Mouse (Mus musculus): ENCODE data around the gene AC131692.1. TPM values are rescaled to one million over a fixed set of nuclear protein-coding genes. Genes with fewer than 3 reads are reported as not detected.
A peak's percentile ranks its signal among the peaks of the same experiment; 100 is the strongest.

Gene AC131692.1
- polyA plus RNA-seq, 3 experiments from 2014 or later, result 0.48 TPM; not detected in 2

GRCm38 (mm10) chr19:6068951-6069350 is 25.3 kb upstream of the AC131692.1 start:
- no peak for ATAC-seq

GRCm38 (mm10) chr19:6069851-6070250 is 24.4 kb upstream of the AC131692.1 start:
- no peak for ATAC-seq

GRCm38 (mm10) chr19:6070571-6071250 is 23.5 kb upstream of the AC131692.1 start:
- ATAC-seq, result no peak

GRCm38 (mm10) chr19:6071261-6071660 is 23.0 kb upstream of the AC131692.1 start:
- ATAC-seq, result no peak

GRCm38 (mm10) chr19:6073889-6074288 is 20.3 kb upstream of the AC131692.1 start:
- ATAC-seq, result no peak

GRCm38 (mm10) chr19:6076564-6077393 is 17.4 kb upstream of the AC131692.1 start, which contains the start of gene Vps51:
Gene Vps51 (minus strand): TSS chr19:6077231.
- peak; percentile 96 for ATAC-seq

- no peak for ATAC-seq
Observed at GRCm38 (mm10) chr19:6079983-6080480, 14.2 kb upstream of the AC131692.1 start, which contains the start of gene Tmem262. Gene Tmem262 (plus strand): TSS chr19:6080033.

- ATAC-seq, result no peak
Observed at GRCm38 (mm10) chr19:6082156-6082555, 12.1 kb upstream of the AC131692.1 start, which contains the start of gene Gm28374. Gene Gm28374 (minus strand): TSS chr19:6082256.

- peak; percentile 87 for ATAC-seq
Observed at GRCm38 (mm10) chr19:6084478-6085248, 9.6 kb upstream of the AC131692.1 start, which contains the start of the genes Zfpl1 and Cdca5. Gene Zfpl1 (minus strand): TSS chr19:6084956. Gene Cdca5 (plus strand): TSS chr19:6084983.

GRCm38 (mm10) chr19:6085417-6085879 is 8.8 kb upstream of the AC131692.1 start:
- ATAC-seq, result peak; percentile 86

- no peak for ATAC-seq
Observed at GRCm38 (mm10) chr19:6088841-6089240, 5.4 kb upstream of the AC131692.1 start.

- no peak for ATAC-seq
Observed at GRCm38 (mm10) chr19:6097847-6098246, 3.6 kb downstream of the AC131692.1 start.

GRCm38 (mm10) chr19:6101186-6101585 is 7.0 kb downstream of the AC131692.1 start:
- no peak for ATAC-seq

- no peak for ATAC-seq
Observed at GRCm38 (mm10) chr19:6102169-6102853, 8.1 kb downstream of the AC131692.1 start.

- ATAC-seq, result no peak
Observed at GRCm38 (mm10) chr19:6104476-6104875, 10.3 kb downstream of the AC131692.1 start.

GRCm38 (mm10) chr19:6105586-6105985 is 11.4 kb downstream of the AC131692.1 start, which contains the start of gene Naaladl1:
Gene Naaladl1 (plus strand): TSS chr19:6105782.
- no peak for ATAC-seq

- ATAC-seq, result no peak
Observed at GRCm38 (mm10) chr19:6113116-6113515, 18.9 kb downstream of the AC131692.1 start.

- ATAC-seq, result no peak
Observed at GRCm38 (mm10) chr19:6116113-6116850, 22.1 kb downstream of the AC131692.1 start.

GRCm38 (mm10) chr19:6117346-6117985 is 23.2 kb downstream of the AC131692.1 start:
- no peak for ATAC-seq

- peak; percentile 96 for ATAC-seq
Observed at GRCm38 (mm10) chr19:6117986-6118676, 23.9 kb downstream of the AC131692.1 start, which contains the start of gene Sac3d1. Gene Sac3d1 (minus strand): TSS chr19:6118650.
